Mouse (Mus musculus) cerebellum, adult 11 months (tissue): ENCODE data around the gene Nup188.

Source experiments
- DNase-seq: peaks from one replicate; pipeline ENCODE4 v3.0.0; 2022

Nup188 gene

DNA sequence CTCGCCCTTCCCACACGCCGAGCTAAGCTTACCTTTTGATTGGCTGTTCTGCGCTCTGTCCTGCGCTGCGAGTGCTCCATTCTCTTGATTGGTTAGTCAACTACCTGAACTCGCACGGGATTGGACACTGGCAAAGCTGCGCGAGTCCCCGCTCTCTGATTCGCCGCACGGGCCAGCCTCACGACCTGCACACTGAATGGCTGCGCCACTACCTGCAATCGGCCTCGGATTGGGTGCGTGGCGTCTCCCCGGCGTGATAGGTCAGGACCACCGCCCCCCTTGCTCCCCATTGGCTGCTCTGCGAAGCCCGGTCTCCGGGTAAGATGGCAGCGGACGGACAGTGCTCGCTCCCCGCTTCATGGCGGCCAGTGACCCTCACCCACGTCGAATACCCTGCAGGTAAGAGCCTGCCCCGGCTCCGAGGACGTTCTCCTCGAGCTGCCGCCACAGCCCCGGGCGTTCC is 105.9 kb downstream of the Nup188 start, which contains the start of gene Dolpp1:
Gene Dolpp1 (plus strand): TSS at position 141 of the 463 bp plus-strand sequence.
- DNase-seq, result peak; percentile 97

DNA sequence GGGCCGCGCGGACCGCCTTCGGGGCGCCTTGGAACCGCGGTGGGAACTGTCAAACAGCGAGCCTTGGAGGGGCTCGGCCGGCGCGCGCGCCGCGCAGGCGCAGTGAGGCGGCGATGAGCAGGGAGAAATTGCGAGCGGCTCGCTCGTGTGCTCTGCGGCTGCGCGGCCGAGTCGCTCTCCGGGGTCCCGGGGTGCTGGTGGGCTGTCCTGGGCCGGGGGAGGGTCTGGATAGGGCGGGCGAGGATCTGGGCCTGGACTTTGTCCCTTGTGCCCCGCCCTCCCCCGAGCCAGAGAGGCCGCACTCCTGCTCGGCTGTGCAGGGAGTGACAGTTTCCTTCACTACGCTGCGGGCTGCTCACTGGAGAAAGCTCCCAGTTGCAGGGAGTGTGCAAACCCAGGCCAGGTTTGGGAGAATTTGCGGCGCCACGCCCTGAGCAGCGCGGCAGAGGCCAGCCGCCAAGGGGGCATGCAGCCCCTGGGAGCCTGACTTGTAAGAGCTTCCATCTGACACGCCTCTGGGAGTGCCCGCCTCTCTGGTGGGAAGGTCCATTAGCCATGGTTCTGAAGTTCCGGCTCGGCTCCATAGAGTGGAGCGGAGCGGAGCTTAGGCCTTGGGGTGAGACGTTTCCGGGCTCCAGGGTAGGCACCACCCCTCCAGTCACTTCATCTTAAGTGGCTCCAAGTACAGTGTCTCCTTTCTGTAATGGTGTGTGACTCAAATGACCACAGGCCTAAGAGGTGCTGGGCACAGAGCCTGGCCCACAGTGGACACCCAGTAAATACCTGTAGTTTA is 106.6 kb downstream of the Nup188 start:
- peak; percentile 57 for DNase-seq

DNA sequence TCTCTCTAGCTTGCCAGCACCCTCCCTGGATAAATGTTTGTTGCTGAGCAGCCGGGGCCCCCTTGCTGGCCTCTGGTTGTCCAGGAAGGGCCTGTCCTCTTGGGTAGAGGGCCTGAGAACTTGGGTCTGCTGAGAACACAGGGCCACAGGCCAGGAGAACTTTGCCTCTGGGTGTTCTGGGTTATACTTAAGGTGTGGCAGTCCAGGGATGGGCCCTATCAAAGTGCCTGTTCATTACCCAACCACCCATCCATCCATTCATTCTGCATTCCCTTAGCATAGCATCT is 107.1 kb downstream of the Nup188 start:
- DNase-seq, result no peak
